Mouse (Mus musculus) ovary, postnatal 14 days (tissue): ENCODE results near the gene Cdh20.

Experiments used
- DNase-seq: peaks from one replicate; pipeline ENCODE4 v3.0.0; 2022; ENCODE audit warnings: low spot score

Cdh20 gene

GRCm38 (mm10) chr1:105041668-105042067 lies 273.3 kb downstream of the Cdh20 start:
- no peak for DNase-seq
